Mouse (Mus musculus) embryonic fibroblast, embryonic 13.5 days (primary cell): ENCODE results near the gene Gm49373.

ENCODE experiments used
- CTCF ChIP-seq: IDR thresholded peaks from 2 replicates; pipeline ENCODE4 v1.5.1; 2011; ENCODE audit warnings: mild to moderate bottlenecking, control low read depth, low read length, moderate library complexity, borderline replicate concordance; ENCODE audit not compliant: insufficient read depth
- POLR2A ChIP-seq: IDR thresholded peaks from 2 replicates; pipeline ENCODE4 v1.6.1; 2011; ENCODE audit warnings: low read depth, mild to moderate bottlenecking, control low read depth, low read length, moderate library complexity

GRCm38 (mm10) chr9:21027774-21028290, 45.1 kb downstream of the Gm49373 start:
- TF ChIP-seq POLR2A: no peak
- TF ChIP-seq CTCF: no peak
